Mouse (Mus musculus): ENCODE data around the gene Aldh3a1.

Gene Aldh3a1

DNA sequence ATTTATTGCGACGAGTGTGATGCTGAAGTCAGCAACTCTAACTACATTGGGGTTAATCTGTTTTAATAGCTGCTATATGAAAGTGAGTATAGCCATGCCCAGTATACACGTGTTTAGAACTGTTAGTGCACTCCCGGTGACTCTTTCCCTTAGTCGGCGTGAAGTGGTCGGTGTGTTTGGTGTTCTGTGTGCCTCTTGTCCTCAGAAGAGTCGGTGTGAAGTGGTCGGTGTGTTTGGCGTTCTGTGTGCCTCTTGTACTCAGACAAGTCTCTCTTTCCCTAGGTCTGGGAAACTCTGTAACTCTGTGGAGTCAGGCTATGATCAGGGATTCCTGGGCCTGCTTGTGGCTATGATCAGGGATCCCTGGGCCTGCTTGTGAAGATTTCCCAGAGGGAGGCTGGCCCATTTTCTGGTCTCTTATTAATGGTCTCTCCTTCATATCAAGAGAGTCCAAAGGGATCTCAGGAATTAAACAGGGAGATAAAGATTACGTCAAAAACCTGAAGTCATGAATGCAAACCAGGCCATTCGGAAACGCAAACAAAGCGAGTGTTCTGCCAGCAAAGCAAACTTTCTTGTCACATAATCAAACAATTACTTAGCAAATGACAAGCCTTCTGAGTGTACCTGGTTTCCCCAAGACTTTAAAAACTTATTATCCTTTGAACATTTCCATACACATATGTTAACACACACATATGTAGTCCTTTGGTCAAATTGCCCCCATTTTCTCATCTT is 10.6 kb upstream of the Aldh3a1 start:
- no peak for DNase-seq (ENCODE audit: low spot score)

DNA sequence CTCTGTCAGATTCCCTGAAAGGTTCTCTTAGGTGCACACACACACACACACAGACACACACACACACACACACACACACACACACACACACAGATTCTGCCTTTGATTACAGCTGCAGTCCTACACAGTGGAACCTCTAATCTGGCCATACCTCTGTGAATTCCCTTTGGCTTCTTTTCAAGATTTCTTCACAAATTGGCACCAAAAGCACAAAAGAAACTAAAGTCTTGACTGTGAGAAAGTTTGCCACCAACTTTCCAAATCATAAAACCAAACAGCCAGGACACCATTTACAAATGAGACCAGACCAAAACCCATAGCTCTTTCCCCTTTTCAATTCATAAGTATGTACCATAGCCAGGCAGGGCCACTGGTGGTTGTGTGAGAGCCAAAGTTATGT is 9.4 kb upstream of the Aldh3a1 start:
- no peak for DNase-seq (ENCODE audit: low spot score)

DNA sequence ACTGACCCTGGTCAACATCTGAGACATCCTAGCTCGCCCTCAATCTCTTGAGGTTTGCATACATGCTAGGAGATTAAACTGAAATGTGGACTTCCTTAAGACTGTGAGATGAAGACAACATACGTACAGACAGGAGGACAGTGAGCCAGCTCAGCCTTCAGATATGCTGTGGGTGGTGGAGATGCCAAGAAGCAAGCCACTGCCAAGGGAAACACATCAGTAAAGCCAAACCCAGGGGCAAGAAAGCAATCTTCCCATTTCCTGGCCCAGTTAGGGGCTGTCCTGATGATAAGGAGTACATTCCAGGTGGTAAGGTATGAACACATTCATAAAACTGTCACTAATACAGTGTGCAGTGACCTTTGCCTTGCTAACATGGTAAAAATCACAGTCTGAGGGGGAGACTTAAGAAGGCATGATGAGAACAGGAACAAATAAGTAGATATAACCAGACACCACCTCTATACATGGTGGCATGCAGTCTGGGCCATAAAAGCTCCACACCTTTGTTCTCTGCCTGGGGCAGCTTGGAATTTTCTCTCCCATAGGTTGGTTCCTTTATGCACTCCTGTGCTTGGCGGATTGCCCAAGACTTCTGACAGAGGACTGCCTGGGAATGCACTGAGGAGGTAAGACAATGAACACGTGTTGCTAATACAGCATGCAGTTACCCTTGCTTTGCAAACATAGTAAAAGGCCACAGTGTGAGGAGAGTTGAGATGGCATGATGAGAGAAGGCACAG is 7.5 kb upstream of the Aldh3a1 start:
- DNase-seq (ENCODE audit: low spot score) = no peak

DNA sequence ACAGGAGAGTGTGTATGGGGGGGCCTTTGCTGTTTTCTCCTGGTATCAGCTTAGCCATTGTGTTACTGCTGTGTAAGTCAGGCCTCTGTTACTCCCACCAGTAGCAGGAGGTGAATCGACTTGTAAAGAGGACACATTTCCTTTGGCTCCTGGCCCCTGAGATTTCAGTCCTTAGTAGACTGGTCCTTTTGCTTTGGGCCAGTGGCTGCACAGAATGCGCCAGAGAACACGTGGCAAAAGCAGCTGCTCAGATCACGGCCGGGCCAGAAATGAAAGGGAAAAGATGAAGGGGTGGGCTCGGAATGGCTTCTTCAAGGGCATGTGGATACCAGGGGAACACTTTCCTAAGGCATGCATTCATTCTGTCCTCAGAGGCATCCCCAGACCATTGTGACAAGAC is 5.2 kb upstream of the Aldh3a1 start:
- DNase-seq (ENCODE audit: low spot score) = no peak

DNA sequence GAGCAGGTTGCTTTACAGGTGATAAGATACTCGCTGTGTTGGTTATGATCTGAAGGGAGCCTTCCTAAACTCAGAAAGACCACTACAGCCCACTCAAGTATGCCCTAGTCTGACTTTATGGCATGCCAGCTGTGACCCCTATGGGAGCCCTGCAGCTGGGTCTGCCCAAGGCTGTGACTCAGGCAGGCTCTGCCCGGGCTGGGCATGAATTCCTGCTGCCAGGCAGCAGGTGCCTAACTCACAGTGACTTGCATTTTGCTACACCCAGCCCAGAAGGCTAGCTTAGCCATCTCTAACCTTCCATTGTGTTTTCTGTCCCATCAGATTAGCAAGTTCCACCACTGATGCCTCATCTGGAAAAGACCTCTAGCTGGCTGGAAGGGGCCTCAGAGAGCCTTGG is 4.5 kb upstream of the Aldh3a1 start:
- DNase-seq (ENCODE audit: low spot score) = no peak

- no peak for DNase-seq (ENCODE audit: low spot score)
Observed at GRCm38 (mm10) chr11:61205167-61205950, 2.0 kb upstream of the Aldh3a1 start.

DNA sequence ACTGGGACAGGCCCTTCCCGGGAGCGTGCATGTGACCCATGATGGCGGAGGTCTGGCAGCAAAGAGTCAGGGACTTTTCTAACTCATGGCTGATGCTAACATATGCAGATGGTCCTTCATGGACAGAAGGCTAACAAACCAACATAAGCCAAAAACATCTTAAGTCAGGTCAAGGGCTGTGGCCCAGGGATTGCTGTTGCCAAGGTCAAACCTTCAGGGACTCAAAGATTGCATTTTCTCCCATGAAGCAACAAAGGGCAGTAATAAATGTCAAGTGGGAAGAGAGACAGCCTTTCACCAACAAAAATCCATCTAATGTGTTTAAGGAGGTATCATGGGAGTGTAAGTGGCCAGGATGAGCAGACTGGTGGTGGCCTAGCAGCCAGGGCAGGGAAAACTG is 1.2 kb upstream of the Aldh3a1 start:
- no peak for DNase-seq (ENCODE audit: low spot score)

GRCm38 (mm10) chr11:61208316-61208715 is 979 bp downstream of the Aldh3a1 start:
- no peak for DNase-seq (ENCODE audit: low spot score)

DNA sequence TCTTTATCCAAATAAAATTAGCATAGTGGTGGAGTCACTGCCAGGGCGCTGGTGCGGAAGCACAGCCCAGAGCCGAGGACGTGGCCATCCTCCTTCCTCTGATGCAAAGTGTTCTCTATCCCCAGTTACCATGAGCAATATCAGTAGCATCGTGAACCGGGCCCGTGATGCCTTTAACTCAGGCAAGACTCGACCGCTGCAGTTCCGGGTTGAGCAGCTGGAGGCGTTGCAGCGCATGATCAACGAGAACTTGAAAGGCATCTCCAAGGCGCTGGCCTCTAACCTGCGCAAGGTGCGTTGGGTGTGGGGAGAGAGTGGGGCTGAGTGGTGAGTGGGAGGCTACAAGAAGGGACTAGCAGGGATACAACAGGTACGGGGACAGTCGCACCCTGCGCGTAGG is 4.8 kb downstream of the Aldh3a1 start:
- no peak for DNase-seq (ENCODE audit: low spot score)

- no peak for DNase-seq (ENCODE audit: low spot score)
Observed at GRCm38 (mm10) chr11:61215936-61216335, 8.6 kb downstream of the Aldh3a1 start.

DNA sequence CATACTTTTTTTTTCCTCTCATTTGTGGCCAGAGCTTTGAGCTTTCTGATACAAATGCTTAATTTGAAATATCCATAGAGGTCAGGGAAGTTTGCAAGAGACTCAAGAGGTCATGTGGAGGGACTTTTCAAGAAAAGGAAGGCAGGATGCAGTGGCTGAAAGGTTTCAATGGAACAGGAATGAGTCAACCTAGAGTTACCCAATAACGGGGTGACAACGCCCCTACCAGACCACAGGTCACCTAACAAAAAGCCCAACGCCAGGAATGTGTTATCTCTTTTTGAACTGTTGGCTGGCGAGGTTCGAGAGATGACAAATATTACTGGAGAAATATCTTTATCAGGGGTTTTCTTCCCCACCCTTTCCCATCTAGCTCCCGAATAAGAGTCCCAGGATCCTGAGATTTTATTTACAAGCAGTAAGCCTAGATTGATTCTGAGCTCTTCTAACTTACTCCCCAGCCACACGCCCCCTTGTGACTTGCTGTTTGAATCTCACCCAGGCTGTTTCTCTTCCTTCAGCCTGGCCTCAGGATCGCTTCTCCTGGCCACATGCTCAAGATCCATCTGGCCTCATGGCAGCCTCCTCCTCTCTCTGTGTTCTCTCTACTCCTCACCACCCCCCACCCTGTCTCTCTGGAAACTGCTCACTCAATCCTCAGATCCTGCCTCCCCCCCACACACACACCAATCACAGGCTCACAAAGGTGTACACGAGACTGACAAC is 13.0 kb downstream of the Aldh3a1 start:
- DNase-seq (ENCODE audit: low spot score) = no peak

GRCm38 (mm10) chr11:61222007-61222406 is 14.7 kb downstream of the Aldh3a1 start:
- no peak for DNase-seq (ENCODE audit: low spot score)

- DNase-seq (ENCODE audit: low spot score) = no peak
Observed at GRCm38 (mm10) chr11:61222971-61223745, 15.8 kb downstream of the Aldh3a1 start.

GRCm38 (mm10) chr11:61224234-61224744 is 17.0 kb downstream of the Aldh3a1 start:
- DNase-seq (ENCODE audit: low spot score) = no peak

GRCm38 (mm10) chr11:61224907-61225306 is 17.6 kb downstream of the Aldh3a1 start:
- no peak for DNase-seq (ENCODE audit: low spot score)

DNA sequence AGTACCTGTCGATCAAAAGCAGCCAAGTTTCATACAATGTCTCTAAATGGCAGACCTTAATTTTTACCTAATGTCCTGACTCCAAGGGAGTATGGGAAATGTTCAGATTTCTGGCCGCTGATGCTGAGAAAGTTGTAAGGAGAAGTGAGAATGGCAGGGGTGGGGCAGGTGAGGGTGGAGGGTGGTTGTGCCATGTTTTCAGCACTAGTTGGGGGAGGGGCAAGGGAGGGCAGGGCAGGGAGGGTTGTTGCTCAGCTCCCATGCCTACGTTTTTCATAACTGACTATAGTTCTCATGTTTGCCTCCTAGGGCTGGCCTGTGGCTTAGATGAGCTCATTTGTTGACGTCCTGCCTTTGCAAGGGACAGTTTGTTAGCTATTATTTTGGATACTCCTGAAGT is 18.2 kb downstream of the Aldh3a1 start:
- no peak for DNase-seq (ENCODE audit: low spot score)

GRCm38 (mm10) chr11:61225941-61226412 is 18.6 kb downstream of the Aldh3a1 start:
- DNase-seq (ENCODE audit: low spot score) = peak; percentile 60

- DNase-seq (ENCODE audit: low spot score) = no peak
Observed at GRCm38 (mm10) chr11:61227816-61228215, 20.5 kb downstream of the Aldh3a1 start.

DNA sequence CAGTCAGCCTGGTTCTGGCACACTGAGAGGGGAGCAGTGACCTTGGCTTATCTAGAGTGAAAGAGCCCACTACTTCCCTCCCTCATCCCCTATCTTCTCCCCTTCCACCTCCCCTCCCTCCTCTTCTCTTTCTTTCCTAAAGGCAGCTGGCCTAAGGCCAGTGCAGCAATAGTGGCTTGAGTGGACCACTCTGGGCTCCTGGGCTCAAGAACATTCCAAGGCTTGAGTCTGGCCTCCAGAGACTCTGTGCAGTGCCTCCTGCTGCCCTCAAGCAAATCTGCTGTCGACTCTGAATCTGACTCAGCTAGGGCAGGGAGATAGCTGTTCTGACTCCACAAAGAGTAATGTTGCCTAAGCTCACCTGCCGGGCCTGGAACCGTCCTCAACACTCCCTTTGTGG is 21.1 kb downstream of the Aldh3a1 start:
- DNase-seq (ENCODE audit: low spot score) = no peak

GRCm38 (mm10) chr11:61231329-61231728 is 24.0 kb downstream of the Aldh3a1 start:
- peak; percentile 64 for DNase-seq (ENCODE audit: low spot score)

GRCm38 (mm10) chr11:61234174-61234573 is 26.8 kb downstream of the Aldh3a1 start:
- no peak for DNase-seq (ENCODE audit: low spot score)

All from layer of hippocampus, adult 11-12 months (tissue).